Mouse (Mus musculus) heart, adult 2 months (tissue): ENCODE data around the gene Ppm1b. TPM values are rescaled to one million over a fixed set of nuclear protein-coding genes. Genes with fewer than 3 reads are reported as not detected.

Experiments used
- DNase-seq, 2 experiments: peaks; one replicate each; pipeline ENCODE4 v3.0.0; 2021
- H3K27ac ChIP-seq: fragments of 200-600 bp; 2 replicates; pipeline ENCODE4 v1.8.1; 2022
- H3K27me3 ChIP-seq: fragments of 200-500 bp; 2 replicates; pipeline ENCODE4 v1.6.1; 2012; ENCODE audit warnings: mild to moderate bottlenecking, low read length, inconsistent platforms, mixed read lengths; ENCODE audit not compliant: control insufficient read depth, insufficient read depth
- H3K36me3 ChIP-seq: fragments of 200-500 bp; 2 replicates; pipeline ENCODE4 v1.6.1; 2012; ENCODE audit warnings: low read length, inconsistent platforms; ENCODE audit not compliant: control insufficient read depth, insufficient read depth
- H3K4me1 ChIP-seq: fragments of 200-500 bp; 2 replicates; pipeline ENCODE4 v1.6.1; 2011; ENCODE audit warnings: low read length; ENCODE audit not compliant: control insufficient read depth, insufficient read depth
- H3K4me3 ChIP-seq: fragments of 200-600 bp; 2 replicates; pipeline ENCODE4 v1.8.1; 2022
- H3K79me2 ChIP-seq: fragments of 200-500 bp; replicated peaks from 2 replicates; pipeline ENCODE4 v1.6.1; 2012; ENCODE audit warnings: mild to moderate bottlenecking, inconsistent platforms, low read length, moderate library complexity, mixed read lengths; ENCODE audit not compliant: control insufficient read depth, insufficient read depth
- H3K9ac ChIP-seq: fragments of 200-500 bp; 2 replicates; pipeline ENCODE4 v1.6.1; 2012; ENCODE audit warnings: low read depth, mild to moderate bottlenecking, control low read depth, inconsistent platforms, low read length, mixed read lengths
- CTCF ChIP-seq: fragments of 200-600 bp; IDR thresholded peaks from 2 replicates; pipeline ENCODE4 v1.8.1; 2022; ENCODE audit warnings: antibody characterized with exemption, mild to moderate bottlenecking, moderate library complexity
- EP300 ChIP-seq: fragments of 200-500 bp; IDR thresholded peaks from 2 replicates; pipeline ENCODE4 v1.6.1; 2011; ENCODE audit warnings: low read depth, low read length, control low read depth; ENCODE audit not compliant: insufficient read depth
- POLR2A ChIP-seq: fragments of 200-500 bp; IDR thresholded peaks from 2 replicates; pipeline ENCODE4 v1.6.1; 2011; ENCODE audit warnings: mild to moderate bottlenecking, low read depth, low read length, control low read depth; ENCODE audit not compliant: insufficient read depth
- WGBS: fragments of 180-500 bp; shearing (Covaris S2); methylation state at CpG from one replicate; pipeline ENCODE4 v1.1.7; 2018; 5-methylcytosine and 5-hydroxymethylcytosine counted together
- intact Hi-C: fragments of 180-260 bp; cut with DNase I; formaldehyde crosslinking; loops from one replicate; pipeline ENCODE4 v1.15.1; 2025
- polyA plus RNA-seq: library from polyadenylated mRNA; depleted of rRNA; stranded (reverse); fragments of >200 nt; gene quantifications from 2 replicates; pipeline ENCODE4 v1.2.3, GENCODE M21; 2012
- total RNA-seq, 2 experiments: library from RNA; stranded (reverse); gene quantifications; 2 replicates each; pipeline ENCODE4 v1.2.3; 2021

Ppm1b gene
- total and polyA plus RNA-seq, 3 experiments, result 39.0 to 137 (median 119) TPM

DNA sequence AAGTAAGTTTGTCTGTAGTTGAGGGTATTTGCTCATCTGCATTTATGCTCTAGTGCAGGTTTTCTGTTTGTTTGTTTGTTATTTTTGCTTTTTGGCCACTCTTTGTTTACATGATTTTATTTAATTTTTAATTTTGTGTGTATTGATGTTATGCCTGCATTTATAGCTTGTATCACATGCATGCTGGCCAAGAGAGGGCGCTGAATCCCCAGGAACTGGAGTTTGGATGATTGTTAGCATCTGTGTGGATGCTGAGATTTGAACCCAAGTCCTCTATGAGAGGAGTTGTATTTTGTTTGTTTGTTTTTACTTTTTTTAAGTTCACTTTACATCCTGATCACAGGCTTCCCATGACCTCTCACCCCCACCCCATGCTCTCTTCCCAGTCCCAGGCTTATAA, 10.5 kb downstream of the Ppm1b start:
- Histone ChIP-seq H3K27me3 (no peaks in the 10 kb centered on the region), H3K4me3 (no peak overlapping the region), H3K79me2 (peaks cover 10% of the 10 kb centered on the region), H3K4me1 (peaks cover 2% of the 10 kb centered on the region), H3K36me3 (peaks cover 4% of the 10 kb centered on the region), H3K9ac (no peak overlapping the region), H3K27ac (no peak overlapping the region)
- intact Hi-C loops, result no loop called here
- no peak for DNase-seq
- WGBS, result 75% methylated on average over 1 of the region's 1 CpGs
- no peak for TF ChIP-seq EP300
- peak; percentile 31 for TF ChIP-seq CTCF

DNA sequence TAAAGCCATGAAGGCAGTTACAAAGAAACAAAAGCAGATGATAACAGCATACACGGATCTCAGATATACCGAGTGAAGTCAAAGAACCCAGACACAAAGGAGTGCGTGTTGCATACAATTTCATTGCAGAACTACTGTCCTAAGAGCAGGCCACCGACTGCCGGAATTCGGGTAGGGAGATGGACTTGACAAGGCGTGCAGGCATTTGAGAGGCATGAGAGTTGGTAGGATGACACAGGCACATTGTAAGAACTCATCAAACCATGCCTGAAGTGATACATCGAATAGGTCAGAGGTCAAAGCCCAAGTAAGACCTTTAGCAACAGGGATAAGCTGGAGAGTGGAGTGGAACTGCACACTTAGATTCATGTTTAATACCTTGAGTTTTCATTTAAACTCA, 13.4 kb downstream of the Ppm1b start:
- Histone ChIP-seq H3K27ac (no peak overlapping the region), H3K4me3 (no peak overlapping the region), H3K27me3 (no peaks in the 10 kb centered on the region), H3K36me3 (peaks cover 4% of the 10 kb centered on the region), H3K9ac (no peak overlapping the region), H3K79me2 (peaks cover 10% of the 10 kb centered on the region), H3K4me1 (peaks cover 2% of the 10 kb centered on the region)
- no peak for DNase-seq
- intact Hi-C loops, result no loop called here
- 67% methylated on average over 8 of the region's 8 CpGs for WGBS
- TF ChIP-seq POLR2A, result no peak

DNA sequence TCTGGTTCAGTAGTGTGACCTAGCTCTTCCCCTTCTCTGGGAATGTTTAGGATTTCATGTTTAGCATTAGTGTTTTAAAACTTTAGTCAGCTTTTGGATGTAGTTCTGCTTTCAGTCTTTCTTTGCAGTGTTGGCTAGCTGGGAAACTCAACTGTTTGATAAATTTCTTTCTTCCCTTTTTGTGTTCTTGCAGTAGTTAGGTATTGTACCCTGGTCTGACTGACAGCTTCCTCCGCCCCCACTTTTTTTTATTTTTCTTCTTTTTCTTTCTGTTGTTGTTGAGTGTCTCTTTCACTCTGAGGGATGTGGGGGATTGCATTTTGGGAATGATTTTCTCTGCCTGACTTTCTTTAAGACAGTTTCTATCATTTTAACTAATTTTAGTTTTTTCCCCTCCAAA, 25.2 kb downstream of the Ppm1b start:
- H3K27me3 ChIP-seq, result no peaks in the 10 kb centered on the region
- H3K36me3 ChIP-seq, result peaks cover 6% of the 10 kb centered on the region
- 92% methylated on average over 1 of the region's 1 CpGs for WGBS
- DNase-seq, result no peak
- no peak overlapping the region for H3K27ac ChIP-seq
- H3K9ac ChIP-seq, result no peak overlapping the region
- TF ChIP-seq EP300, result no peak
- no peak for TF ChIP-seq POLR2A
- no peak for TF ChIP-seq CTCF
- H3K4me3 ChIP-seq, result no peak overlapping the region
- intact Hi-C loops, result no loop called here
- H3K79me2 ChIP-seq, result peaks cover 18% of the 10 kb centered on the region
- peaks cover 7% of the 10 kb centered on the region for H3K4me1 ChIP-seq

DNA sequence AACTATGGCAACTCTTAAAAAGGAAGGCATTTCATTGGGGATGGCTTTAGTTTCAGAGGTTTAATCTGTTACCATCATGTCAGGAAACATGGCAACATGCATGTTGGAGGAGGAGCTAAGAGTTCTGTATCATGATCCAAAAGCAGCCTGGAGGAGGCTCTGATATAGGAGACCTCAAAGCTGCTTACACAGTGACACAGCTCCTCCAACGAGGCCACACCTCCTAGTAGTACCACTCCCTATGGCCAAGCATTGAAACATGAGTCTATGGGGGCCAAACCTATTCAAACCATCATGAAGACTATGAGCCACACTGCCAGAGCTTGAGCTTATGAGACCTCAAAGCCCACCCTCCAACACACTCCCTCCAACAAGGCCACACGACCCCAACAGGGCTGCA, 26.2 kb downstream of the Ppm1b start:
- Histone ChIP-seq H3K79me2 (peaks cover 15% of the 10 kb centered on the region), H3K27me3 (no peaks in the 10 kb centered on the region), H3K4me1 (peaks cover 12% of the 10 kb centered on the region), H3K4me3 (no peak overlapping the region), H3K9ac (no peak overlapping the region), H3K36me3 (peaks cover 6% of the 10 kb centered on the region), H3K27ac (no peak overlapping the region)
- no peak for DNase-seq
- WGBS, result 81% methylated on average over 2 of the region's 2 CpGs
- intact Hi-C loops, result no loop called here
- TF ChIP-seq POLR2A, result no peak
- TF ChIP-seq CTCF, result no peak
- no peak for TF ChIP-seq EP300

DNA sequence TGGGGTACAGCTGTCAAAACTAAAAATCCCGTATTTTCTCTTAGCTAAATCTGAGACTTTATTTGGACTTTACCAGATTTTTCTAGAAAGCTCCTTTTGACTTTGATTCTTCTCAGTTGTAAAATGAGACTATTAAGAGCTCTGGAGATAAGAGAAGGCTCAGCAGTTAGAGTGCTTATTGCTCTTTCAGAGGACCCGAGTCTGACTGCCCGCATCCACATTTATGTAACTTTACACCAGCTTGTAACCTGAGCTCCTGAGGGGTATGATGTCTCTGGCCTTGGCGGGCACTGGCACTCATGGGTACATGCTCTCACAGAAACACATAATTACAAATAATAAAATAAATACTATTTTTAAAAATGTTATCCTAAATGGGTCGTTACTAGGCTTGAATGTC, 29.8 kb downstream of the Ppm1b start:
- intact Hi-C loops, result no loop called here
- Histone ChIP-seq H3K4me3 (no peak overlapping the region), H3K4me1 (peaks cover 15% of the 10 kb centered on the region), H3K79me2 (peaks cover 15% of the 10 kb centered on the region), H3K27me3 (no peaks in the 10 kb centered on the region), H3K36me3 (peaks cover 6% of the 10 kb centered on the region), H3K27ac (no peak overlapping the region), H3K9ac (no peak overlapping the region)
- no peak for DNase-seq
- 58% methylated on average over 5 of the region's 5 CpGs for WGBS
- no peak for TF ChIP-seq CTCF
- TF ChIP-seq POLR2A, result no peak
- TF ChIP-seq EP300, result no peak

DNA sequence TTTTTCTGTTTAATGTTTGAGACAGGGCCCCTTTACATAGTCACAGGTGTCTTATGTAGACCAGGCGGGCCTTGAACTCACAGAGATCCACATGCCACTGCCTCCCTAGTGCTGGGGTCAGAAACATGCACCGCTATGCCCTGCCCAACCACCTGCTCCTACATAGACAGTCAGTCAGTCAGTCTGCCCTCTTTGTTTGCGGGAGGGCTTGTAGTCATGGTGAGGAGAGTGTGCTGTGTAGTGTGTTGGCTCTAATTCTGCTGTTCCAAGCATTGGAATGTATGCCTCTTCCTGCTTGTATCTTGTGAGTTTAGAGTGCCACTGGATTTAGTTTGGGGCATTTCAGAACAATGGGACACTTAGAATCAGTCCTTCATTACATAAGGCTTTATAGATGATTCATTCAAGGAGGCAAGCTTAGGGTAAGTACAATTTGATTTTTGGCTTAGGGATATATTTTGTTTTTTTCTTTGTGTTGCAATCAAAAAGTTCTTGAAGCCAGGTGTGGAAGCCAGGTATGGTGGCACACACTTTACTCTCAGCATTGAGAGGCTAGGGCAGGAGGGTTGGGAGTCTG, 31.4 kb downstream of the Ppm1b start:
- Histone ChIP-seq H3K36me3 (peaks cover 3% of the 10 kb centered on the region), H3K9ac (no peak overlapping the region), H3K27ac (no peak overlapping the region), H3K4me3 (no peak overlapping the region), H3K79me2 (peaks cover 13% of the 10 kb centered on the region), H3K27me3 (no peaks in the 10 kb centered on the region), H3K4me1 (peaks cover 15% of the 10 kb centered on the region)
- WGBS, result 71% methylated on average over 3 of the region's 3 CpGs
- no peak for DNase-seq
- TF ChIP-seq EP300 (no peak), CTCF (no peak), POLR2A (no peak)
- intact Hi-C loops, result no loop called here

DNA sequence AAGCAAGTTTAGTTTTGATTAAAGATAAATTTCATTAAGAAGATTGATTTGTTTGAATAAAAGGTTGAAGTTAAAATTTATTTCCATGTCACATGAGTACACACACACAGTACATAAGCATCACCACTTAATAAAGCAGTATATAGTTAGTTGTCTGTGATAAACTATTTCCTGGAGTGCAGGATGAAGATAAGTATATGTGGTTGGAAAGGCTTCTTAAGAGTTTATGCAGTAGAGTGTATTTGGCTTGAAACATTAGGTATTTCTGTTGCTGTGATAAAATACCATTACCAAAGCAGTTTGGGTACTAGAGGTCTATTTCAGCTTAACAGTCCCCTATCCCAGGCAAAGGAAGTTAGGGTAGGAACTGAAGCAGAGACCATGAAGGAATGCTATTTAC, 32.0 kb downstream of the Ppm1b start:
- intact Hi-C loops, result no loop called here
- Histone ChIP-seq H3K36me3 (peaks cover 3% of the 10 kb centered on the region), H3K27ac (no peak overlapping the region), H3K4me3 (no peak overlapping the region), H3K79me2 (peaks cover 13% of the 10 kb centered on the region), H3K9ac (no peak overlapping the region), H3K27me3 (no peaks in the 10 kb centered on the region), H3K4me1 (peaks cover 15% of the 10 kb centered on the region)
- TF ChIP-seq CTCF (no peak), EP300 (no peak)
- DNase-seq, result no peak
